Mouse (Mus musculus) heart, adult 2 months (tissue): ENCODE measurements at regions not wholly inside any gene's neighbourhood (a gene's known extent, or its start where the extent isn't known, plus 50 kb on each side); places are given as distances from the start of the nearest gene placed in this dataset.
A peak's percentile ranks its signal among the peaks of the same experiment; 100 is the strongest.

Experiments used
- DNase-seq, 2 experiments: peaks; one replicate each; pipeline ENCODE4 v3.0.0; 2021
- H3K27ac ChIP-seq: fragments of 200-600 bp; 2 replicates; pipeline ENCODE4 v1.8.1; 2022
- H3K27me3 ChIP-seq: fragments of 200-500 bp; 2 replicates; pipeline ENCODE4 v1.6.1; 2012; ENCODE audit warnings: mild to moderate bottlenecking, low read length, inconsistent platforms, mixed read lengths; ENCODE audit not compliant: control insufficient read depth, insufficient read depth
- H3K36me3 ChIP-seq: fragments of 200-500 bp; 2 replicates; pipeline ENCODE4 v1.6.1; 2012; ENCODE audit warnings: low read length, inconsistent platforms; ENCODE audit not compliant: control insufficient read depth, insufficient read depth
- H3K4me1 ChIP-seq: fragments of 200-500 bp; 2 replicates; pipeline ENCODE4 v1.6.1; 2011; ENCODE audit warnings: low read length; ENCODE audit not compliant: control insufficient read depth, insufficient read depth
- H3K4me3 ChIP-seq: fragments of 200-600 bp; 2 replicates; pipeline ENCODE4 v1.8.1; 2022
- H3K79me2 ChIP-seq: fragments of 200-500 bp; replicated peaks from 2 replicates; pipeline ENCODE4 v1.6.1; 2012; ENCODE audit warnings: mild to moderate bottlenecking, inconsistent platforms, low read length, moderate library complexity, mixed read lengths; ENCODE audit not compliant: control insufficient read depth, insufficient read depth
- H3K9ac ChIP-seq: fragments of 200-500 bp; 2 replicates; pipeline ENCODE4 v1.6.1; 2012; ENCODE audit warnings: low read depth, mild to moderate bottlenecking, control low read depth, inconsistent platforms, low read length, mixed read lengths
- CTCF ChIP-seq: fragments of 200-600 bp; IDR thresholded peaks from 2 replicates; pipeline ENCODE4 v1.8.1; 2022; ENCODE audit warnings: antibody characterized with exemption, mild to moderate bottlenecking, moderate library complexity
- EP300 ChIP-seq: fragments of 200-500 bp; IDR thresholded peaks from 2 replicates; pipeline ENCODE4 v1.6.1; 2011; ENCODE audit warnings: low read depth, low read length, control low read depth; ENCODE audit not compliant: insufficient read depth
- POLR2A ChIP-seq: fragments of 200-500 bp; IDR thresholded peaks from 2 replicates; pipeline ENCODE4 v1.6.1; 2011; ENCODE audit warnings: mild to moderate bottlenecking, low read depth, low read length, control low read depth; ENCODE audit not compliant: insufficient read depth
- WGBS: fragments of 180-500 bp; shearing (Covaris S2); methylation state at CpG from one replicate; pipeline ENCODE4 v1.1.7; 2018; 5-methylcytosine and 5-hydroxymethylcytosine counted together
- intact Hi-C: fragments of 180-260 bp; cut with DNase I; formaldehyde crosslinking; loops from one replicate; pipeline ENCODE4 v1.15.1; 2025

GRCm38 (mm10) chr7:106440900-106441506 is 225.9 kb upstream of the Gvin1 start:
- Histone ChIP-seq H3K4me1 (peaks cover 2% of the 10 kb centered on the region), H3K4me3 (no peak overlapping the region), H3K36me3 (no peaks in the 10 kb centered on the region), H3K27me3 (no peaks in the 10 kb centered on the region), H3K9ac (no peak overlapping the region), H3K27ac (peak overlapping the region; percentile 28; the same call in 1 of the 2 replicates), H3K79me2 (no peaks in the 10 kb centered on the region)
- TF ChIP-seq CTCF (no peak), EP300 (no peak), POLR2A (no peak)
- WGBS: 8% methylated on average over 1 of the region's 1 CpGs
- peak in 1 of 2 experiments; percentile 12 for DNase-seq
- intact Hi-C loops: no loop called here
